Mouse (Mus musculus) megakaryocyte, embryonic 14.5 days (primary cell): ENCODE measurements around the gene Morc1. TPM values are rescaled to one million over a fixed set of nuclear protein-coding genes. Genes with fewer than 3 reads are reported as not detected.

ENCODE experiments used
- H3K27me3 ChIP-seq: replicated peaks from 2 replicates; pipeline ENCODE3; 2012; ENCODE audit warnings: inconsistent platforms
- H3K36me3 ChIP-seq: replicated peaks from 2 replicates; pipeline ENCODE3; 2012; ENCODE audit warnings: low read length, inconsistent platforms, mixed read lengths
- H3K4me1 ChIP-seq: 2 replicates; pipeline ENCODE4 v1.6.1; 2012; ENCODE audit warnings: inconsistent platforms
- H3K4me3 ChIP-seq: replicated peaks from 2 replicates; pipeline ENCODE3; 2012; ENCODE audit warnings: moderate library complexity, mild to moderate bottlenecking, inconsistent platforms
- H3K9me3 ChIP-seq: 2 replicates; pipeline ENCODE4 v1.6.1; 2012; ENCODE audit warnings: inconsistent platforms
- FLI1 ChIP-seq: IDR thresholded peaks from 2 replicates; pipeline ENCODE4 v1.6.1; 2012; ENCODE audit warnings: low read length, inconsistent platforms, mixed read lengths
- GATA1 ChIP-seq: IDR thresholded peaks from 3 replicates; pipeline ENCODE4 v1.6.1; 2012; ENCODE audit warnings: mixed read lengths, low read length, inconsistent platforms, borderline replicate concordance
- polyA plus RNA-seq: library from polyadenylated mRNA; stranded (reverse); fragments of >175 nt; gene quantifications from 2 replicates; pipeline ENCODE4 v1.2.3, GENCODE M21; 2012; ENCODE audit warnings: low replicate concordance; ENCODE audit not compliant: insufficient read depth

The Morc1 gene
- polyA plus RNA-seq, 1 experiment: not detected

GRCm38 (mm10) chr16:48473396-48473795 lies 42.4 kb downstream of the Morc1 start:
- Histone ChIP-seq H3K4me1 (no peaks in the 10 kb centered on the region), H3K27me3 (no peaks in the 10 kb centered on the region), H3K4me3 (no peak overlapping the region), H3K9me3 (peaks cover 2% of the 10 kb centered on the region; the same call in 1 of the 2 replicates), H3K36me3 (no peaks in the 10 kb centered on the region)
- TF ChIP-seq FLI1 (no peak), GATA1 (no peak)

DNA sequence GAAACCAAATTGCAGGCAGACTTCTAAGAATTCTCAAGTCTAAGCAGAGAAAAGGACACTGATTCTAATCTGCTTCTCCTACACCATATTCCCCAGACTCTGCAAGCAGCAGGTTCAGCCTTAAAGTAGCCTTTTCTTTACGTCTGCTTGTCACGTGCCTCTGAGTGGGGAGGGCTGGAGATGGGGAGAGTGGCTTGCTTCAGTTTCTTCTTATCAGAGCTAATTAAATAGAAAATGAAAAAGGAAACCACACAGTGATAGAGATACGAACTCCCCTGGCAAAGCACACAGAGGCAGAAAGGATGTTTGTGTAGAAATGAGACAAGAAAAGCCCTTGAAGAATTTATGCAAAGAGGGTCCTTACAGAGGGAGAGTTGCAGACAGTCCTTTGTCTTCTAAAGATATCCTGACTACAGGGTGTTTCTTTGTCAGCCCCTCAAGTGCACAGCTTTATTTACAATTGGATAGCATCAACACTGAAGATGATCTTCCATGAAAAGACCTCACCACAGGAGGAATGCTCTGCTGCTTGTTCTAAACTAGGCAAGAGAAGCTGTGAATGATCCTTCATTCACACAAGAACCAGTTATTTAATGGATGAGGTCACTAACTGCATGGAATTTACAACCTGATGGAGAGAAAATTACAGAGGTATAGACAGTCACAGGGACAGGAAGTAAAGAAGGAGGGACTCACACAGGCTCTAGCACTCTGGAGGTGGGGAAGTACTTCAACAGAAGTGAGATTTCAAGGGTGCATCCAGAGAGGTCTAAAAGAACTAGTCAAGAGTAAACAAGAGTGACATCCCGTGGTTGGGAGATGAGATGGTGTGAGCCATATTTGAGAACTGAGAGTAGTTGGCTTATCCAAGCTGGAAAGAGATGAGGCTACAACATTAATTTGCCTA lies 44.1 kb downstream of the Morc1 start:
- Histone ChIP-seq H3K27me3 (no peaks in the 10 kb centered on the region), H3K4me1 (no peaks in the 10 kb centered on the region), H3K36me3 (no peaks in the 10 kb centered on the region), H3K9me3 (peaks cover 2% of the 10 kb centered on the region; the same call in 1 of the 2 replicates), H3K4me3 (no peak overlapping the region)
- TF ChIP-seq GATA1: no peak
- no peak for TF ChIP-seq FLI1

DNA sequence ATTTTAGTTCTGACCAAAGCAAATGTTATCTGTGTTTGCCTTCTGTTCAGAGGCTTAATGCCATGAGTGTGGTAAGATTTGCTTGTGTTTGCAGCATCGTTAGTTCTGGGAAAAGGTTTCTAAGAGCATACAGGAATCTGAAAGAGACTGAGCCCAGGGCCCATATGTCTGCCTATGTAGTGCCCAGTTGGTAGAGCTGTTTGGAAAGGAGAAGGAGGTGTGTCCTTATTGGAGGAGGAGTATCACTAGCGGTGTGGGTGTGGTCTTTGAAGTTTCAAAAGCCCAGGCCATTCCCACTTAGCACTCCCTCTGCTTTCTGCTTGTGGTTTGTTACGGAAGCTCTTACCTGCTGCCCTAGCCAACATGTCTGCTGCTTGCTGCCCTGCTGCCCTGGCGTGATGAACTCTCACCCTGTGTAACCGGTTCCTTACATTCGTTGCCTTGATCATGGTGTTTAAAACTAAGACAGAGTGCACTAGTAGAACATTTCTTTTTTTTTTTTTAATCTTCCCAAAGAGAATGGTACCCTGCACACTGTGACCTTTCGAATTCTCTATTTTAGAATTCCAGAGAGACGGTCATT lies 48.3 kb downstream of the Morc1 start:
- H3K36me3 ChIP-seq: no peaks in the 10 kb centered on the region
- H3K4me3 ChIP-seq: no peak overlapping the region
- TF ChIP-seq GATA1 (no peak), FLI1 (no peak)
- peaks cover 5% of the 10 kb centered on the region for H3K9me3 ChIP-seq
- no peaks in the 10 kb centered on the region for H3K4me1 ChIP-seq
- H3K27me3 ChIP-seq: no peaks in the 10 kb centered on the region

- H3K9me3 ChIP-seq: 0 out of 2 replicates have a peak, but pooled peaks cover 4% of the 10 kb centered on the region
- H3K27me3 ChIP-seq: no peaks in the 10 kb centered on the region
- TF ChIP-seq GATA1 (no peak), FLI1 (no peak)
- no peak overlapping the region for H3K4me3 ChIP-seq
- no peaks in the 10 kb centered on the region for H3K4me1 ChIP-seq
- no peaks in the 10 kb centered on the region for H3K36me3 ChIP-seq
Observed at GRCm38 (mm10) chr16:48516776-48517499, 85.9 kb downstream of the Morc1 start.

GRCm38 (mm10) chr16:48519569-48519968 lies 88.5 kb downstream of the Morc1 start:
- H3K27me3 ChIP-seq: no peaks in the 10 kb centered on the region
- no peaks in the 10 kb centered on the region for H3K4me1 ChIP-seq
- H3K4me3 ChIP-seq: no peak overlapping the region
- no peaks in the 10 kb centered on the region for H3K36me3 ChIP-seq
- H3K9me3 ChIP-seq: 0 out of 2 replicates have a peak, but pooled peaks cover 4% of the 10 kb centered on the region
- TF ChIP-seq FLI1: no peak
- TF ChIP-seq GATA1: no peak

GRCm38 (mm10) chr16:48537108-48537507 lies 106.1 kb downstream of the Morc1 start:
- H3K4me3 ChIP-seq: peak overlapping the region; percentile 46
- no peaks in the 10 kb centered on the region for H3K36me3 ChIP-seq
- no peaks in the 10 kb centered on the region for H3K27me3 ChIP-seq
- no peaks in the 10 kb centered on the region for H3K4me1 ChIP-seq
- no peaks in the 10 kb centered on the region for H3K9me3 ChIP-seq
- TF ChIP-seq FLI1: no peak
- no peak for TF ChIP-seq GATA1

GRCm38 (mm10) chr16:48562290-48563080 lies 131.4 kb downstream of the Morc1 start:
- Histone ChIP-seq H3K27me3 (no peaks in the 10 kb centered on the region), H3K36me3 (no peaks in the 10 kb centered on the region), H3K4me1 (no peaks in the 10 kb centered on the region), H3K4me3 (no peak overlapping the region), H3K9me3 (peaks cover 7% of the 10 kb centered on the region; the same call in 1 of the 2 replicates)
- TF ChIP-seq GATA1 (no peak), FLI1 (no peak)

DNA sequence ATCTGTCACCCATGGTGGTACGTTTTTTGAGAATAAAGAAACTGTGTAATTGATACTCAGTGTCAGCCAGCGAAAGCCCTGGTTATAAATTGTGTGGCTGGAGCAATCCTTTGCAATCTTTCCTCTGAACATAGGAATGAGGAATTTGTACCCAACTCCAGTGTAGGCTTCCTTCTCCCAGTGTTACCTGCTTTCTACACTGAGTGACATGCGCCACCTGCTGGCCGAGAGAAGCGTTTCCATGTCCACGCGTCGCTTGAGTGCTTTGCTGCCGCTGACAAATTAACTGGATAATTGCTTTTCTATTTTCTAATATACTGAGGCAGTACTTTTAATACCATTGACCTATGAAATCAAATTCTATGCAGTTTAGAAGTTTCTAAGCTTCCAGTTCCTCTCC lies 139.3 kb downstream of the Morc1 start:
- Histone ChIP-seq H3K4me3 (no peak overlapping the region), H3K36me3 (no peaks in the 10 kb centered on the region), H3K9me3 (no peaks in the 10 kb centered on the region), H3K4me1 (peaks cover 11% of the 10 kb centered on the region), H3K27me3 (no peaks in the 10 kb centered on the region)
- no peak for TF ChIP-seq FLI1
- no peak for TF ChIP-seq GATA1

GRCm38 (mm10) chr16:48574072-48574471 lies 143.0 kb downstream of the Morc1 start:
- Histone ChIP-seq H3K4me1 (peaks cover 28% of the 10 kb centered on the region), H3K4me3 (no peak overlapping the region), H3K36me3 (no peaks in the 10 kb centered on the region), H3K27me3 (no peaks in the 10 kb centered on the region), H3K9me3 (no peaks in the 10 kb centered on the region)
- TF ChIP-seq GATA1 (no peak), FLI1 (no peak)
